Mouse (Mus musculus): Measurements from ENCODE around the gene Uqcr10.

Uqcr10 gene

DNA sequence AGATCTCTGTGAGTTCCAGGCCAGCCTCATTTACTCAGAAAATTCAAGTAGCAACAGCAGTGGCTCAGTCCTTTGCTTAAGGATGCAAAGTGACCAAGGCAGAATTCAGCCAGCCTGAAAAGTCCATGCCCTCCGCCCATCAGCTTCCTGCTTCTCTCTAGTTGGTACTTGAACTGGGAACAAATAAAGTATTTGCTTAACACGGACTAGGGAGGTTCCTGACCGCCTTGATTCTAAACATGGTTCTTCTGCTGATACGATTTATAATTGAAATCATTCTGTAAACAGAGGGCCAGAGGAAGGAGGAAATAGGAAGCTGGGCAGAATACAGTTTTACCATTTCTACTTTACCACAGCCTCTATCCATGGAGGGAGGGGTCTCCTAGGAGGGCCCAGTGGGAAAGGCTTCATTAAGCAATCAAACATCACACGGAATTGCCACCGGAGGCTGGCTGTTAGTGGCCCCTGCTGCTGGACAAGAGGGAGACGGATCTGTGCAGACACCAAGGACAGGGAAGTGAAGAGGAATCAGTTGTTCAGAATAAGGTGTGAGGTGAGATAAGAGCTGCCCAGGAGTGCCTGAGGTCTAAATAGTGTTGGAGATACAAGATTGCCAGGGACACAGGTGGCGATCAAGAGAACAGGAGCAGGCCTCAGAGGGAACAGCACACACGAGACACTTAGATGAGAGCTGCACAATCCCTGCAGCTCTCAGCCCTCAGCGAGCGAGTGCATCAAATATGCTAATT, 15.3 kb downstream of the Uqcr10 start:
- ChIA-PET CTCF (interaction anchor here (0.6 to 1.2 kb wide), 6 partner anchors 9 to 430 kb away, joined by 3 to 5 read pairs (median 3); no protein-coding TSS in a partner anchor), POLR2A (interaction anchor here (0.5 to 4.7 kb wide), 17 partner anchors 9 to 1812 kb away, joined by 3 to 38 read pairs (median 4); partner anchors contain the start of genes Ascc2 (in 1 of the 4), Uqcr10 (in 1 of the 4) and Zmat5 (in 1 of the 4))

DNA sequence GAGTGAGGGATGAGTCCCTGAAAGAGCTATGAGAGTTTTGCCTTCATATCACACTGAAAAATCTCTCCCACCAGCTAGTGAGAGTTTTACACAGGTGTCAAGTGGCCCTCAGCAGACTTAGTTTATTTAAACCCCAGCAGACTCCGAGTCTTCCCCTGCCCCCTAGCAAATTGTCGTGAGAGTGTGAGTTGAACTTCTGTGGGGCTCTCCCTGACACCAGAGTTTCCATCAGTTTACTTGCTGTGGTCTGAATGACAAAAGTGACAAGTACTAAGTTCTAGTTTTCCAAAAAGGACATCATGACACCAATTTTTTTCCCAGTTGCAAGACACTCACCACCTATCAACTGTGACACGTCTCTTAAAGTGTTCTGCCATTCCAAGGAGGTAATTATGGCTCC, 16.3 kb downstream of the Uqcr10 start:
- CTCF ChIA-PET = no interaction called here
- POLR2A ChIA-PET = interaction anchor here in 2 of 4 experiments (0.6 to 4.7 kb wide), 5 partner anchors 9 to 1834 kb away, joined by 3 to 38 read pairs (median 4); partner anchors contain the start of genes Ascc2 (in 1 of the 2), Uqcr10 (in 1 of the 2) and Zmat5 (in 1 of the 2)

DNA sequence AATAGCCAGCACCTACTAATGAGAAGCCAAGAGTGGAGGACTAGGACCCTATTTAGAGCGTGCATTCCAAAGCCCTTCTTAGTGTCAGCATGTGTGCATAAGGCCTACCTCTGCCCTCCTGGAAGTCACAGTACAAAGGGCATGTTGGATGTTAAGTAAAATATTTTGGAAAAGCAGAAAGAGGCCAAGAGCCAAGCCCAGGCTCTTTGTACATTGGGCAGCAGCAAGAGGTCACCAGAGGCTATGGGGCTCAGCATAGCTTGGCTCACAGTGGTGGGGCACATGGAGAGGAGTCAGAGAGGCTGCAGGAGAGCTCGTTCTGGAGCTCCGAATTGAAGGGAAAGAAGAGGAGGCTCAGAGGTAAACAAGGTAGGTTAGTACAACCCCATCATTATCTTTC, 17.1 kb downstream of the Uqcr10 start:
- ChIA-PET POLR2A (interaction anchor here in 3 of 4 experiments (0.7 to 4.7 kb wide), 10 partner anchors 9 to 79 kb away, joined by 3 to 38 read pairs (median 4); partner anchors contain the start of genes Ascc2 (in 2 of the 3), Uqcr10 (in 1 of the 3) and Zmat5 (in 1 of the 3)), CTCF (interaction anchor here in 1 of 4 experiments (1.2 kb wide), 1 partner anchor 50 kb away, joined by 3 read pairs; no protein-coding TSS in a partner anchor)

DNA sequence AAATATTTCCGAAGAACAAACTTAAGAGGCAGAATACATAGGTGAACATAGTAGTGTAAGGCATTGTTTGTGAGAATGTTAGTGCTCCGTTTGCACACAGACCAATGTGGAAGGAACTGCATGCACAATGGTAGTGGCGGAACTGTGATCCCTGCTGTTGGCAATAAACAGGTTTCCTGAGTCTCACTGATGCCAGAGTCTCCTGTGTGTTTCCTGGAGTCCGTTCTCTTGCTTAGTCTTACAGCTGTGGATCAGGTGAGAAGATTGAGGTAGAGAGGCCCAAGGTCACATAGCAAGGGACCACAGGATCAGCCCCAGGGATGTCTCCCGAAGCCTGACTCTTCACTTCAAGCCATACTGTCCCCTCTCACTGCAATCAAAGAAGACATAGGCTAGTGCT, 18.6 kb downstream of the Uqcr10 start:
- POLR2A ChIA-PET = interaction anchor here in 2 of 4 experiments (0.7 to 4.7 kb wide), 7 partner anchors 7 to 119 kb away, joined by 3 to 38 read pairs (median 4); partner anchors contain the start of gene Ascc2 (in 1 of the 2)
- CTCF ChIA-PET = interaction anchor here in 1 of 4 experiments (0.6 kb wide), 1 partner anchor 818 kb away, joined by 3 read pairs; no protein-coding TSS in a partner anchor

DNA sequence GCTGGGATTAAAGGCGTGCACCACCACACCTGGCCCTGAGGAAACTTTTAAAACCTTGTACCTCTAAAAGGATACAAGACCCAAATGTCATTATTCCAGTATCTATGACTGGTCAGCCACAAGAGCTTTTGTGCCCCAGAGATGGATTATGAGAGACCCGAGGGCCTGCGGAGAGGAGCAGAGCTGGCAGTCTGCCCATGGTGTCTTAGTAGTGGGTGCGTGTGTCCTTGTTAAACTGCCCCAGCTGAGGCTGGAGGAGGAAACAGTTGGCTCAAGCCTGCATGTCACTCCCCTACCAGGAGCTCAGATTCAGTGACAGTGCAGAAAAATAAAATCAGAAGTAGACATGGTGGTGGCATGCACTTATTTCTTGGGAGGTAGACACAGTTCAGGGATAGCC, 19.1 kb downstream of the Uqcr10 start:
- ChIA-PET CTCF (interaction anchor here in 2 of 4 experiments (0.6 to 1.5 kb wide), 2 partner anchors 136 to 817 kb away, joined by 3 read pairs; no protein-coding TSS in a partner anchor), POLR2A (interaction anchor here in 1 of 4 experiments (0.7 to 2.2 kb wide), 3 partner anchors 9 to 118 kb away, joined by 3 to 6 read pairs (median 4); no protein-coding TSS in a partner anchor)

DNA sequence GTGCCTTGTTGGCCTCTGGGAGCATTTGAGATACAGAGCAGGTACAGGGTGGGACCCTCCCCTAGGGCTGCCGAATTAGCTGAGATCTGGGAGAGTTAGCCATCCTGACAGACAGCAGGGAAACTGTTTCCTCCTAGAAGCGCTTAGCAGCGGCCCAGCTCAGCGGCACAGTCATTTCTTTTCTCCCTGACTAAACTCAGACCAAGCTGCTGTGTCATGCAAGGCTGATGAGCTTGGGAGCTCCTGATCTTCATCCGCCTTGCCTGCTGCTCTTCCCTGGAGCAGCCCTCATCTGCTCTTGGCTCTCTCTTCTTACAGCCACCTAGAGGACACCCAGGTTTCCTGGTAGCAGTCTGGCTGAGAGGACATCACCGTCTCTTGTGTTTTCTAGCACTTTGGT, 20.0 kb downstream of the Uqcr10 start:
- ChIA-PET POLR2A (interaction anchor here in 1 of 4 experiments (2.2 kb wide), 1 partner anchor 10 kb away, joined by 6 read pairs; no protein-coding TSS in a partner anchor), CTCF (interaction anchor here in 1 of 4 experiments (1.5 kb wide), 1 partner anchor 137 kb away, joined by 3 read pairs; no protein-coding TSS in a partner anchor)

DNA sequence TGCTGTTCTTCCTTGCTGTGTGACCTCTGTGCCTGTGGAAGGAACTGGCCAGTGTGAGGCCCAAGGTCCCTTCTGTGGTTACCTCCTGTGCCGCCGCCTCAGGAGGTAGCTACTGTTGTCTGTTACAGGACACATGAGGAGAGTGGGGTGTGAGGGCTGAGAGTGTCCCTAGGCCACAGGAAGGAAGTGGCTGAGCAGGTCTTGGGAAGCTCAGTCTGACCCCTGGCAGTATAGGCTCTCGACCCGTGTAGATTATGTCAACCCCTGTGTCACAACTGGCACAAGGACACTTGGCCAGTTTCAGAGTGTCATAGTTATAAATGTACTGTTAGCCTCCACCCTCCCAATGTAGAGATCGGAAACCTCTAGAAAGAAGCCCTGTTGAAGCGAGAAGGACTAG, 20.6 kb downstream of the Uqcr10 start:
- ChIA-PET CTCF (no interaction called here), POLR2A (interaction anchor here in 1 of 4 experiments (2.2 kb wide), 1 partner anchor 11 kb away, joined by 6 read pairs; no protein-coding TSS in a partner anchor)

DNA sequence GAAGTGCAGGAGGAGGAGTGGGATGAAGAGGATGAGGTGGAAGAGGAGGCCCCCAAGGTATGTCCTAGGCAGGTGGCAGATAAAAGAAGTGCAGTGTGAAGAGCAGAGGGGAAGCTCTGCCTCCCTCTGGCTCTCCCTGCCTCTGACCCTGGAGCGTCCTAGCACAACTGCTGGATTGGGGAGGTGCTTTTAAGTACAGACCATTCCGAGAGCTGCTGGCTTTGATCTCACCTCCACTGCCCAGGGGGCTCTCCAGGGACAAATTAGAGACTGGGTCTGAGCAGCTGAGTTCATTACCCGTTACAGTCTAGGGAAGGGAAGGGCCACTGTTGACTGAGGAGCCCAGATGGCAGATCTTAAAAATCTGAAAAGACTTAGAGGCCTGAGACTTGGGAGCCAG, 24.0 kb downstream of the Uqcr10 start:
- CTCF ChIA-PET = interaction anchor here in 2 of 4 experiments (0.7 to 1.8 kb wide), 3 partner anchors 11 to 419 kb away, joined by 3 to 7 read pairs (median 4); no protein-coding TSS in a partner anchor
- POLR2A ChIA-PET = interaction anchor here (0.6 to 6.0 kb wide), 16 partner anchors 8 to 682 kb away, joined by 3 to 38 read pairs (median 4); partner anchors contain the start of genes Ascc2 (in 1 of the 4), Uqcr10 (in 1 of the 4) and Zmat5 (in 1 of the 4)

DNA sequence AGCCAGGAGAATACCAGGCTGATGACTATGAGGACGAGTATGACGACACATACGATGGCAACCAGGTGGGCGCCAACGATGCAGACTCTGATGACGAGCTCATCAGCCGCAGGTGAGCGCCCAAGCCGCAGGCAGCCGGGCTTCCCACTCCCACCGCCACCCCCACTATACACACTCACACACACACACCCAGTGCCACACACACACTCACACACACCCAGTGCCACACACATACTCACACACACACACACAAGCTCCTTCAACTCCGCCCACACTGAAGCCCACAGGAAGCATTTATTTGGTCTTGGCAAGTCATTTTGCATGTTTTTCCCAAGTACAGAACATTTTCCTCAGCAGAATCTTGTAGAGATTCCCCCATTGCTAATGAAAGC, 24.7 kb downstream of the Uqcr10 start:
- CTCF ChIA-PET = interaction anchor here in 1 of 4 experiments (0.6 to 1.8 kb wide), 3 partner anchors 12 to 155 kb away, joined by 3 to 7 read pairs (median 4); no protein-coding TSS in a partner anchor
- POLR2A ChIA-PET = interaction anchor here (0.6 to 6.0 kb wide), 13 partner anchors 8 to 1162 kb away, joined by 3 to 38 read pairs (median 4); partner anchors contain the start of genes Ascc2 (in 1 of the 4), Mtmr3 (in 1 of the 4), Uqcr10 (in 1 of the 4) and Zmat5 (in 1 of the 4)

DNA sequence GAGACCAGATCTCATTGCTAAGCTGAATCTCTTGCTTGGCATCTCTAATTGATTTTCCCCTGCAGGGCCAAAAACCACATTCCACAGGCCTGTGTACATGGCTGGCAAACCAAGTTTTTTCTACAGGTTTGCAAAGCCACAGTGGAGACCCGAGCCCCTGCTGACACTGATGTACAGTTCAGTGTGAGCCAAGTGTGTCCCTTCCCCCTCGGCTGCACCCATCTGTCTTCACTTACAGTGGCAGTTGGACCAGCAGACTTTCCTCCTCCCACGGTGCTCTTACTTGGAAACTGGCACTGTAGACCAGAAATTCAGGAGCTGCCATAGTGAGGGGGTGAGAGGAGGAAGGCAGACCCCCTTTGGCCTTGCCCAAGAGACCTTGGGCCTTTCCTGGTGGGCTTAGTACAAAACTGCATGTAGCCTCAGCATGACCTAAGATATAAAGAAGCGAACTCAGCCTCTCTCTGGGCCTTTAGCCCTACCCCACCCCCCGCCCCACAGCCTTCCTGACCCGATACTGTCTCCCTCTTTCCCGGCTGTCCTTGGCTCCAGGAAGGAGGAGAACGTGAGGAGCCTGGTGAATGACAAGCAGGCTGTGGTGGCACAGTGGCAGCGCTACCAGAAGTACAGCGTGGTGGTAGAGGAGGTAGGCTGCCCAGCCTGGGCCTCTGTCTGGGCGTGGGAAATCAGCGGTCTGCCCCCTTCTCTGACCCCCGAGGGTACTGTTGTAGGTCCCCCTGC, 25.3 kb downstream of the Uqcr10 start:
- CTCF ChIA-PET = interaction anchor here in 2 of 4 experiments (1.0 to 1.8 kb wide), 4 partner anchors 10 to 143 kb away, joined by 3 to 7 read pairs (median 4); no protein-coding TSS in a partner anchor

DNA sequence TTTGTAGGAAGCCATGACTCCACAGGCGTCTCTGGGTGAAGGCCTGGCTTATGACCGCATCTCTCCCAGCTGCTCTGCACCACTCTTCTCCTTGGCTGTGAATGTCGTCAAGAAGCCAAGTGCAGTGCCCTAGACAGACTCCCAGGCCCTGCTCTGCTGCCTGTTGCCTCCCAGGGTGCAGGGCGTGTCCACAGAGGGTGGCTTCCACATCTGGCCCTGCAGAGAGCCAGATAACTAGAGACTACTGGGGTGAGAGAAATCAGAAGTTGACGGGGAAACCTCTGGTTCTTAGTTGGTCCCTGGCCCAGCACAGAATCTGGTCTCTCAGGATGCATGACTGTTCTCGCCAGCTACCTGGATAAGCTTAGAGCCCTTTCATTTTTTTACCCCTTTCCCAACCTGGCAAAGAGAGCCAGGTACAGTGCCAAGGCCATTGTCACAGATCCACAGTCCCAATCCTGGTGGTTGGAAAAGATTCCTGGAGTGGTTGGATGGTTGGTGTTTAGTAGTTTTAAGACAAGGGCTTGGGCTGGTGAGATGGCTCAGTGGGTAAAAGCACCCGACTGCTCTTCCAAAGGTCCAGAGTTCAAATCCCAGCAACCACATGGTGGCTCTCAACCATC, 26.8 kb downstream of the Uqcr10 start:
- POLR2A ChIA-PET = interaction anchor here in 2 of 4 experiments (1.1 to 6.0 kb wide), 6 partner anchors 9 to 41 kb away, joined by 3 to 38 read pairs (median 6); partner anchors contain the start of gene Ascc2 (in 1 of the 2)
- CTCF ChIA-PET = interaction anchor here in 2 of 4 experiments (1.3 to 1.6 kb wide), 2 partner anchors 12 to 19 kb away, joined by 3 to 5 read pairs; no protein-coding TSS in a partner anchor

More for the DNA sequence above, 25.3 kb downstream of the Uqcr10 start:
- POLR2A ChIA-PET = interaction anchor here (0.6 to 6.0 kb wide), 11 partner anchors 9 to 1162 kb away, joined by 3 to 38 read pairs (median 6); partner anchors contain the start of genes Ascc2 (in 1 of the 4) and Mtmr3 (in 1 of the 4)

DNA sequence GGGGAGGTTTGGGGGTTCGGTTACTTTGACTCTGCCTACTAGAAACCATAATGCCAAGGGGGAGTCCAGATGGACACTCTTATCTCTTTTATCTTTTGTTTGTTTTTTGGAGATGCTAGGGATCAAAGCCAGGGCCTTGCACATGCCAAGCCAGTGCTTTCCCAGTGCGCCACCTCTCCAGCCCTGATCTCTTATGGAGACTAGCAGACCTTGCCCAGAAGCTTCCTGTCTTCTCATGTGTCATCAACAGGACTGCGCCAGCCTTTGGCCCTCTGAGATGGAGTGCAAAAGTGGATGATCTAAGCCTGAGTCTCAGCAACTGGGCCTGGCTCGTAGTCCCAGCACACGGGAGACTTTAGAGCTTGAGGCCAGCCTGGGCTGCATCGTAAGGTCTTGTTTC, 28.4 kb downstream of the Uqcr10 start:
- ChIA-PET CTCF (no interaction called here), POLR2A (interaction anchor here in 3 of 4 experiments (0.6 to 6.0 kb wide), 8 partner anchors 8 to 354 kb away, joined by 3 to 38 read pairs (median 4); partner anchors contain the start of gene Ascc2 (in 1 of the 3))

DNA sequence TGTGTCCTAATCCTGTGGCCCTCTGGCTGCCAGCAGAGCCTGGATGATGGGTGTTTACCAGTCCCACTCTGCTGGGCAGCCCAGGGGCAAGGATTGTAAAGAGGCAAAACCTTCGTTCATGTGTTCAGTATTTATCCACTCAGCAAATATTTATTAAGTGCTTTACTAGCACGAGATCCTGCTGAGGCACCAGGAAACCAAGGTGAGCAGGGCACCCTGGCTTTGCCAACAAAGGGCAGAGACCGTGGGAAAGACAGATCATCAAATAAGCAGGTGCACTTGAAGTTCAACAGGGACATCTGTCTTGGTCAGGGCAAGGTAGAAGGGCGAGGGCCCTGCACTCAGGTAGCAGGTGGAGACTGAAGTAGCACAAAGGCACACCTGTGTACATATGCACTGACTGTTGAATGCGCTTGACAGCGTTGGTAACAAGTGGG, 29.0 kb downstream of the Uqcr10 start:
- POLR2A ChIA-PET = interaction anchor here in 2 of 4 experiments (1.1 to 6.0 kb wide), 5 partner anchors 13 to 189 kb away, joined by 3 to 38 read pairs (median 3); partner anchors contain the start of gene Ascc2 (in 1 of the 2)
- CTCF ChIA-PET = no interaction called here

DNA sequence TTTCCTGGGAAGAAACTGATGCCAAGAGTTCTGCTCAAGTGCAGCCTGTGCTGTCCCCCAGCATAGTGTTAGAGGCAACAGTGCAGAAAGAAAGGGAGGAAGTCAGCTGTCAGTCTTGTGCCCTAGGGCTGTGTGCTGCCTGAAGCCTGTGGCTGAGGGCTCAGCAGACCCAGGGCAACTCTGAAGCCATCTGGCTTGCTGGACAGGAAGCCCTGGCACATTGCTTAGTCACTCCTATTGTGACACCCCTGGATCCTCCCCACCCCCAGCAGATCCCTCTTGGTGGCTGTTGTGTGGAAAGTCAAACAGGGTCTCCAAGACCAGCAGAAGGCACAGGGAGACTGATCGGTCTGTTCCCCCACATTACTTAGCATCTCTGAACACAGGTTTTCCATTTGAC, 29.5 kb downstream of the Uqcr10 start:
- POLR2A ChIA-PET = interaction anchor here in 2 of 4 experiments (1.0 to 1.5 kb wide), 6 partner anchors 11 to 165 kb away, joined by 3 to 4 read pairs (median 3); no protein-coding TSS in a partner anchor

DNA sequence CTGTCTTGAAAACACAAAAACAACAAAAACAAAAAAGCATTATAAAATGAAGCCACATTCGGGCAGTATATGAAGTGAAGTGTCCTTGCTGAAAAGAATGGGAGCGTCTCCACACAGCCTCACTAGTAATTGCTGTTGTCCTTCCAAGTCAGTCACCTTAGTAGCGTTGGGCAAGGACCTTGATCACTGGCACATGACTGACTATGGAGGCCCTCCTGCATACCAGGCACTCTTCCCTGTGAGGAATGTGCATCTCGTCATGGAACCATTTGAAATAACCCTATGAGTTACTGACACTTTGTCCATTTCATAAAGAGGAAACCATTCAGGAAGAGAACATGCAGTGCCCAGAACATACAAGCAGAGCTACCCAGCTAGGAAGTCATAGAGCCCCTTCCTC, 32.4 kb downstream of the Uqcr10 start:
- POLR2A ChIA-PET = interaction anchor here in 1 of 4 experiments (1.0 kb wide), 1 partner anchor 23 kb away, joined by 3 read pairs; no protein-coding TSS in a partner anchor
- CTCF ChIA-PET = interaction anchor here in 1 of 4 experiments (0.6 kb wide), 1 partner anchor 312 kb away, joined by 5 read pairs; no protein-coding TSS in a partner anchor

More for the DNA sequence above, 29.5 kb downstream of the Uqcr10 start:
- CTCF ChIA-PET = no interaction called here

DNA sequence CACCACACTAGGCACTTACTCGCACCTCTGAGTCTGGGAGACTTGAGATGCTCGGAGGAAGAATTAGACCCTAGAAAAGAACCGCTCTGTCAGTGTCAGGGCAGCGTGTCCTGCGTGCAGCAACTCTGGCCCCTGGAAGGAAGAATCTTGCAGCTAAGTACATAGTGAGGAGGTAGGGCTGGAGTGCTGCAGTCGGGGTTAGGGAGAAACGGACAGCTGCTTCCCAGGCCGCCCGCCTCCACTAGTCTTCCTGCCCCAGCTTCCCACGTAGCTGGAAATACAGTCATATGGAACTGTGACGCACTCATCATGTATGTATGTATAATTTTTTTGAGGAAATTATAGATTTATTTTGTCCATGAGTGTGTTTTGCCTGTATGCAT, 41.7 kb downstream of the Uqcr10 start:
- CTCF ChIA-PET = no interaction called here
- POLR2A ChIA-PET = interaction anchor here in 3 of 4 experiments (0.7 to 1.9 kb wide), 9 partner anchors 11 to 1214 kb away, joined by 3 to 7 read pairs (median 3); partner anchors contain the start of genes Ascc2 (in 1 of the 3), Uqcr10 (in 1 of the 3) and Zmat5 (in 1 of the 3)

Data from embryonic stem cell, embryonic (primary cell).